Mouse (Mus musculus): ENCODE measurements around the gene Sidt1.
A peak's percentile ranks its signal among the peaks of the same experiment; 100 is the strongest.

- TF ChIP-seq CTCF (IDR thresholded peaks at IDR 0.05; ENCODE audit: low read depth, low read length), result peak; percentile 74
- no peak for TF ChIP-seq POLR2A (IDR thresholded peaks at IDR 0.05; ENCODE audit: insufficient read depth, low read length)
- no peak for TF ChIP-seq EP300 (IDR thresholded peaks at IDR 0.05; ENCODE audit: insufficient read depth, low read depth, low read length)
These were observed 90.4 kb downstream of the Sidt1 start for GRCm38 (mm10) chr16:44242633-44243032.
